Mouse (Mus musculus): ENCODE measurements around the gene Zfp229. TPM values are rescaled to one million over a fixed set of nuclear protein-coding genes. Genes with fewer than 3 reads are reported as not detected.

Gene Zfp229
- polyA plus RNA-seq, 1 experiment from 2014 or later, result 10.3 TPM

Other genes with a start within 250 kb of the Zfp229 start
- 10.9 and 12.0 TPM in 2 replicates for gene Zfp53, start 241.8 kb upstream of the Zfp229 start, polyA plus RNA-seq (2015; fragmentation: Nextera tagmentation; extraction: Ambion mirVana)
- 2.9 and 3.2 TPM in 2 replicates for gene Zfp52, start 195.3 kb upstream of the Zfp229 start, polyA plus RNA-seq (2015; fragmentation: Nextera tagmentation; extraction: Ambion mirVana)
- gene Zfp948, start 163.8 kb upstream of the Zfp229 start, polyA plus RNA-seq (2015; fragmentation: Nextera tagmentation; extraction: Ambion mirVana), result 22.1 and 23.1 TPM in 2 replicates
- 13.0 and 14.6 TPM in 2 replicates for gene Zfp983, start 80.2 kb upstream of the Zfp229 start, polyA plus RNA-seq (2015; fragmentation: Nextera tagmentation; extraction: Ambion mirVana)
- 18.1 and 19.9 TPM in 2 replicates for gene Gm10226, start 38.9 kb upstream of the Zfp229 start, polyA plus RNA-seq (2015; fragmentation: Nextera tagmentation; extraction: Ambion mirVana)
- gene Zfp760, start 23.1 kb upstream of the Zfp229 start, polyA plus RNA-seq (2015; fragmentation: Nextera tagmentation; extraction: Ambion mirVana), result 10.7 and 12.3 TPM in 2 replicates
- 1.6 and 1.7 TPM in 2 replicates for gene Zfp820, start 115.0 kb downstream of the Zfp229 start, polyA plus RNA-seq (2015; fragmentation: Nextera tagmentation; extraction: Ambion mirVana)
- 9.4 and 9.6 TPM in 2 replicates for gene Zfp995, start 179.1 kb downstream of the Zfp229 start, polyA plus RNA-seq (2015; fragmentation: Nextera tagmentation; extraction: Ambion mirVana)
- 21.4 and 22.9 TPM in 2 replicates for gene Zfp942, start 231.7 kb downstream of the Zfp229 start, polyA plus RNA-seq (2015; fragmentation: Nextera tagmentation; extraction: Ambion mirVana)
- gene Zfp943, start 231.8 kb downstream of the Zfp229 start, polyA plus RNA-seq (2015; fragmentation: Nextera tagmentation; extraction: Ambion mirVana), result 19.5 and 20.0 TPM in 2 replicates

Measured in midbrain, embryonic 16.5 days (tissue).